Mouse (Mus musculus): ENCODE measurements around the gene Pcdh19. TPM values are rescaled to one million over a fixed set of nuclear protein-coding genes. Genes with fewer than 3 reads are reported as not detected.

Gene Pcdh19
- polyA plus RNA-seq, 1 experiment from 2014 or later, result 2.6 TPM

DNA sequence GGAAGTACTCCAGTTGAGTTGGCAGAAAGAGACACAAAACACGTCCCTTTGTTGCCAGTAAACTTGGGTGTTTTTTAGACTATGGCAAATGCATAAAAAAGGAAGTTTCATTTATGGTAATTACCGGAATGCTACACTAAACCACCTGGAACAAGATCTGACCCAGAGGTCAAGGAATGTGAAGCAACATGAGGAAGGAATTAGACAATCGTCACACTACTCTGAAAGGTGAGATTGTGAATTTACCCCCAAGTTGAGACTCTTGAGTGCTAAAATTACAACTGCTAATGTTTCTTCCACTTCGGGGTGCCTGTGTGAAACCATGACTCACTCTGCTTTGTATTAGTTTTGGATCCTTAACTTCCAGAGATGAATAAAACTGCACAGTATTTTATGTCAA lies 33.6 kb downstream of the Pcdh19 start:
- Histone ChIP-seq H3K36me3 (no peaks in the 10 kb centered on the region), H3K4me1 (peaks cover 11% of the 10 kb centered on the region), H3K9me3 (replicated peaks) (no peaks in the 10 kb centered on the region), H3K27ac (replicated peaks) (no peak overlapping the region), H3K4me3 (no peak overlapping the region), H3K27me3 (ENCODE audit: low read depth, poor library complexity, severe bottlenecking) (peaks cover 78% of the 10 kb centered on the region)
- no peak for DNase-seq (ENCODE audit: low spot score)
- 66% methylated on average over 4 of the region's 4 CpGs for whole genome bisulfite sequencing

DNA sequence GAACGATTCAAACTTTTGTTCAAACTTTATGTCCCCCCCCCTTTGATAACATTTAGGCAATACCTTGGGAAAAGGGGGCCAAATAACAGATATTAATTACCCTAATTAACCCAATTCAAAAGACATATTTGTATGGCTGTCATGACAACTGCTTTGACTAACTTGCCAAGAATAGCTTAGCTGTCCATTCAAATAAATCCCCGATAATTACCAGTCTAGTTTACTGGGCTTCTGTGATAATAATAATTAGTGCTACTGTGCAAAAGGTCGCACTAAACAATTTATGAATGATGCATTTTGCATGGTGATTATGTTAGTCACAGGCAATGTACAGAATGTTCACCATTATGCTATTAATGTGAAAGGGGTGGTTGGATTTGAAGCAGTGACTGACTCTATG lies 35.7 kb downstream of the Pcdh19 start:
- H3K9me3 ChIP-seq (replicated peaks), result no peaks in the 10 kb centered on the region
- peaks cover 73% of the 10 kb centered on the region for H3K27me3 ChIP-seq (ENCODE audit: low read depth, poor library complexity, severe bottlenecking)
- H3K36me3 ChIP-seq, result no peaks in the 10 kb centered on the region
- H3K4me3 ChIP-seq, result no peak overlapping the region
- peaks cover 11% of the 10 kb centered on the region for H3K4me1 ChIP-seq
- H3K27ac ChIP-seq (replicated peaks), result no peak overlapping the region
- no peak for DNase-seq (ENCODE audit: low spot score)
- 69% methylated on average over 3 of the region's 3 CpGs for WGBS

DNA sequence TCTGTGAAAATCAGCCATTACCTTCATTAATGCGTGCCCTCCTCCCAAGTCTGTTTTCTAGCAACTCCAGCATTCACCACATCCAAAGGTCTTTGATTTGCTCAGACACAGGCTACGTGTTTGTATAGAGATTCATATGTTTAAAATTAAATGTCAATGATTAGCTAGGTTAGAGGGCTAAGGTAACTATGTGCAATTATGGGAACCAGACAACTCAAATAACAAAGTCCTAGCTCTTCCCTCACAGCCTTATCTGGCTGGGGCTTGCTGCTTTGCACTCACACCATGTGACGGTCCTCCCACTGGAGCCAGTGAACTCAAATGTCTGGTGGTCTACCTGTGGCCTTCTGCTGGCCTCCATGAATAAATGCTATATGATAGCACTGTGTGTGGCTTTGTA lies 38.4 kb downstream of the Pcdh19 start:
- Histone ChIP-seq H3K4me3 (no peak overlapping the region), H3K9me3 (replicated peaks) (no peaks in the 10 kb centered on the region), H3K36me3 (no peaks in the 10 kb centered on the region), H3K27me3 (ENCODE audit: low read depth, poor library complexity, severe bottlenecking) (peaks cover 61% of the 10 kb centered on the region), H3K4me1 (no peaks in the 10 kb centered on the region), H3K27ac (replicated peaks) (no peak overlapping the region)
- DNase-seq (ENCODE audit: low spot score), result no peak
- 76% methylated on average over 3 of the region's 3 CpGs for WGBS

DNA sequence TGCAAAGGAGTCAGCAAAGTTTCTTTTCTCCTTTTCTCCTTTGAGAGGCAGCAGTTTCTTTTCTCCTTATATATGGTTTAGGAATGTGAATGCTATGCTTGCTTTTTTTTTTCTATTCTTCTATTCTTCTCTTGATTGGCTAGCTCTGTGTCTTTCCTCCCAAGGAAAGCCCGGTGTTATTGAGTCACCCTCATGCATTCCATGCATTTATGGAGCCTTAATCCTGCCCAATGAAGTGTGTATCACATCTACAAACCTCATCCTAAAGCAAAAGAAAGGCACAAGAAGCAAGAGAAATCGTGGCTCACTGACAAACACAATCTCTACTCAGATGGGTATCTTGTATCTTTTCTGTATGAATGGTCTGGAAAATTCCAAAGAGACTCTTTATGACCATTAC lies 41.0 kb downstream of the Pcdh19 start:
- no peak overlapping the region for H3K27ac ChIP-seq (replicated peaks)
- DNase-seq (ENCODE audit: low spot score), result no peak
- peaks cover 56% of the 10 kb centered on the region for H3K27me3 ChIP-seq (ENCODE audit: low read depth, poor library complexity, severe bottlenecking)
- 52% methylated on average over 2 of the region's 2 CpGs for WGBS
- no peaks in the 10 kb centered on the region for H3K4me1 ChIP-seq
- no peaks in the 10 kb centered on the region for H3K36me3 ChIP-seq
- no peak overlapping the region for H3K4me3 ChIP-seq
- H3K9me3 ChIP-seq (replicated peaks), result no peaks in the 10 kb centered on the region

GRCm38 (mm10) chrX:133639445-133639844 lies 49.3 kb downstream of the Pcdh19 start:
- DNase-seq (ENCODE audit: low spot score), result no peak
- Histone ChIP-seq H3K27me3 (ENCODE audit: low read depth, poor library complexity, severe bottlenecking) (peaks cover 76% of the 10 kb centered on the region), H3K4me1 (no peaks in the 10 kb centered on the region), H3K4me3 (no peak overlapping the region), H3K27ac (replicated peaks) (no peak overlapping the region), H3K9me3 (replicated peaks) (no peaks in the 10 kb centered on the region), H3K36me3 (no peaks in the 10 kb centered on the region)

- no peak for DNase-seq (ENCODE audit: low spot score)
- no peak overlapping the region for H3K4me3 ChIP-seq
- H3K27me3 ChIP-seq (ENCODE audit: low read depth, poor library complexity, severe bottlenecking), result peaks cover 49% of the 10 kb centered on the region
- 80% methylated on average over 8 of the region's 8 CpGs for WGBS
- H3K36me3 ChIP-seq, result no peaks in the 10 kb centered on the region
- H3K27ac ChIP-seq (replicated peaks), result no peak overlapping the region
- no peaks in the 10 kb centered on the region for H3K4me1 ChIP-seq
- H3K9me3 ChIP-seq (replicated peaks), result no peaks in the 10 kb centered on the region
These were observed 59.2 kb downstream of the Pcdh19 start for GRCm38 (mm10) chrX:133629538-133629937.

GRCm38 (mm10) chrX:133618222-133618621 lies 70.6 kb downstream of the Pcdh19 start:
- Histone ChIP-seq H3K4me1 (no peaks in the 10 kb centered on the region), H3K9me3 (replicated peaks) (no peaks in the 10 kb centered on the region), H3K36me3 (no peaks in the 10 kb centered on the region), H3K4me3 (no peak overlapping the region), H3K27me3 (ENCODE audit: low read depth, poor library complexity, severe bottlenecking) (peaks cover 41% of the 10 kb centered on the region), H3K27ac (replicated peaks) (no peak overlapping the region)
- 88% methylated on average over 1 of the region's 1 CpGs for WGBS
- DNase-seq (ENCODE audit: low spot score), result no peak

- Histone ChIP-seq H3K4me1 (no peaks in the 10 kb centered on the region), H3K27me3 (ENCODE audit: low read depth, poor library complexity, severe bottlenecking) (peaks cover 89% of the 10 kb centered on the region)
- WGBS, result 76% methylated on average over 4 of the region's 4 CpGs
These were observed 83.0 kb downstream of the Pcdh19 start for GRCm38 (mm10) chrX:133605828-133606227.

DNA sequence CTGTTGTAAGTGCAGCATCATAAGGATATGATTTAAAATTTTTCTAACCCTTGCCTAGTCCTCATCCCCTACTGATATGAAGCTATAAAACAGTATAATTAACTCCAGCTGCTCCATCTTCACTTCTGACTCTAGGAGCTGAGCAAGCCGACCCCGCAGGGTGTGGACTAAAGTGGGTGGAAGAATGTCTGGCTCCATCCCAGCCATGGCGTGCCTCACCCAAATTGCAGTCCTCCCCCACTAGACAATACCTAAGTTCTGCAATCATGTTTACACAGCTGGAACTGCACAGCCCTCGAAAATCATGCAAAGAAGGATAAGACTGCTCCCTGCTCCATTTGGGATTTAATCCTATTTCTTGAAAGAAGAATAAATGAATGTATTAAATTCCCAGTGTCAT lies 84.5 kb downstream of the Pcdh19 start:
- Histone ChIP-seq H3K27ac (replicated peaks) (no peak overlapping the region), H3K4me1 (no peaks in the 10 kb centered on the region), H3K9me3 (replicated peaks) (no peaks in the 10 kb centered on the region), H3K27me3 (ENCODE audit: low read depth, poor library complexity, severe bottlenecking) (peaks cover 84% of the 10 kb centered on the region), H3K4me3 (no peak overlapping the region), H3K36me3 (no peaks in the 10 kb centered on the region)
- WGBS, result 62% methylated on average over 4 of the region's 4 CpGs
- DNase-seq (ENCODE audit: low spot score), result peak; percentile 12

More at GRCm38 (mm10) chrX:133605828-133606227, 83.0 kb downstream of the Pcdh19 start:
- Histone ChIP-seq H3K27ac (replicated peaks) (no peak overlapping the region), H3K4me3 (no peak overlapping the region), H3K9me3 (replicated peaks) (no peaks in the 10 kb centered on the region), H3K36me3 (no peaks in the 10 kb centered on the region)
- DNase-seq (ENCODE audit: low spot score), result no peak

DNA sequence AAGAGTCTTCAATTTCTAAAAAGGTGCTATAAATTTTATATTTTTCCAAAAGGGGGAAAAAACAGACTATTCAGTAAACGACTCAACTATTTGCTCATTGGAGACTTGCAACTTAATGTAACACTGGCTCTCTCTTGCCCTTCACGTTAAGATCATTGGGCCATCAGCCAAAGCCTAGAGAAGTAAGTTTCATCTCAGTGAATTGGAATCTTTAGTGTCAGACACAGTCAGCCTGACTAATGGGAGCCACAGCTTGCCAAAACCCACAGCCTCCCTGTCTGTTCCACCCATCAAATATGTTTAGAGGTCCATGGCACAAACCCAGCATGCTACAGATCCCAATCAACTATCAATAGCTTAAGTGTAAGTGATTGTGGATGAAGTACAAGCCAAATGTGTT lies 86.7 kb downstream of the Pcdh19 start:
- H3K36me3 ChIP-seq, result no peaks in the 10 kb centered on the region
- no peak for DNase-seq (ENCODE audit: low spot score)
- WGBS, result 80% methylated on average over 2 of the region's 2 CpGs
- no peaks in the 10 kb centered on the region for H3K9me3 ChIP-seq (replicated peaks)
- H3K4me3 ChIP-seq, result no peak overlapping the region
- peaks cover 81% of the 10 kb centered on the region for H3K27me3 ChIP-seq (ENCODE audit: low read depth, poor library complexity, severe bottlenecking)
- H3K4me1 ChIP-seq, result no peaks in the 10 kb centered on the region
- no peak overlapping the region for H3K27ac ChIP-seq (replicated peaks)

- Histone ChIP-seq H3K27me3 (ENCODE audit: low read depth, poor library complexity, severe bottlenecking) (peaks cover 81% of the 10 kb centered on the region), H3K4me1 (no peaks in the 10 kb centered on the region), H3K27ac (replicated peaks) (no peak overlapping the region), H3K9me3 (replicated peaks) (no peaks in the 10 kb centered on the region), H3K36me3 (no peaks in the 10 kb centered on the region), H3K4me3 (no peak overlapping the region)
- no peak for DNase-seq (ENCODE audit: low spot score)
- WGBS, result 59% methylated on average over 1 of the region's 1 CpGs
These were observed 87.1 kb downstream of the Pcdh19 start for GRCm38 (mm10) chrX:133601658-133602057.

GRCm38 (mm10) chrX:133601195-133601594 lies 87.6 kb downstream of the Pcdh19 start:
- H3K27ac ChIP-seq (replicated peaks), result no peak overlapping the region
- peaks cover 82% of the 10 kb centered on the region for H3K27me3 ChIP-seq (ENCODE audit: low read depth, poor library complexity, severe bottlenecking)
- H3K9me3 ChIP-seq (replicated peaks), result no peaks in the 10 kb centered on the region
- DNase-seq (ENCODE audit: low spot score), result no peak
- no peak overlapping the region for H3K4me3 ChIP-seq
- 72% methylated on average over 2 of the region's 2 CpGs for WGBS
- H3K4me1 ChIP-seq, result no peaks in the 10 kb centered on the region
- no peaks in the 10 kb centered on the region for H3K36me3 ChIP-seq

GRCm38 (mm10) chrX:133575601-133576382 lies 113.0 kb downstream of the Pcdh19 start:
- Histone ChIP-seq H3K36me3 (no peaks in the 10 kb centered on the region), H3K4me1 (0 out of 2 replicates have a peak, but pooled peaks cover 12% of the 10 kb centered on the region), H3K27ac (replicated peaks) (no peak overlapping the region), H3K4me3 (no peak overlapping the region), H3K9me3 (replicated peaks) (no peaks in the 10 kb centered on the region), H3K27me3 (ENCODE audit: low read depth, poor library complexity, severe bottlenecking) (peaks cover 26% of the 10 kb centered on the region)
- peak; percentile 16 for DNase-seq (ENCODE audit: low spot score)
- WGBS, result 38% methylated on average over 4 of the region's 4 CpGs

Measured in midbrain, embryonic 10.5 days (tissue).